Mouse (Mus musculus): ENCODE data around the gene Tldc2.

The Tldc2 gene

DNA sequence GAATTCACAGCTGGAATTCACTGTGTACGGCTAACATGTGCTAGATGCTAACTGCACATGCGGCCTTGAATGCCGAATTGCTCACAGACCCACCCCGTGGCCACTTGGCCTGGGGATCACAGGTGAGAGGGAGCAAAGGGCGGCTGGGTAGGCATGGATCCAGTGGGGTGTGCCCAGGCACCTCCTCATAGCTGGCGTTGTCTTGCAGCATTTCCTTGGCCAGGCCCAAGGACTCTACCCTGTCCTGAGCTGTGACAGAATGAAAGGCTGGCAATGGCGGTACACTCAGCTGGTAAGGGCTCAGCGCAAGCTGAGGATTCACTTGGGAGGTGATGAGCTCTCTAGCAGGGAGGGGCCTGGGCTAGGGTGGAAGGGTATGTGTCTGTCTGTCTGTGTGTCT, at the start of gene Tldc2:
TSS of gene Tldc2 (plus strand) at position 260 of the 400 bp plus-strand sequence.
- no peak for DNase-seq

DNA sequence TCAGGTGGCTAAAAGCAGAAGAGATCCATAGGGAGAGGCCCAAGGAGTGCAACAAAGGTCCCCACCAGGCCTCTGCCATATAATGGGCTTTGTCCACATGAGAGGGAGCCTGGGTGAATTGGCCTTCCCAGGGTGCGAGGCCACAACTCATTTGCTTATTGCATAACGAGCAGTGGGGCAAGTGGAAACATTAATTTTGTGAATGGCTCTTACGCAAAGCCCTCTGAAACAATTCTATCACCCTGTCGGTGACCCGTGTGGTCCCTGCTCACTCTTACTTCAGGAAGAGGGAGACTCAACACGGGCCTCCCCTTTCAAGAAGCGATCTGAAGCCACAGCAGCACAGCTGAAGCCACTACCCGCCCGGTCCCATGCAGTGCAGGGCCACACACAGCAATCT, 49.6 kb upstream of the Tldc2 start:
- DNase-seq: no peak

DNA sequence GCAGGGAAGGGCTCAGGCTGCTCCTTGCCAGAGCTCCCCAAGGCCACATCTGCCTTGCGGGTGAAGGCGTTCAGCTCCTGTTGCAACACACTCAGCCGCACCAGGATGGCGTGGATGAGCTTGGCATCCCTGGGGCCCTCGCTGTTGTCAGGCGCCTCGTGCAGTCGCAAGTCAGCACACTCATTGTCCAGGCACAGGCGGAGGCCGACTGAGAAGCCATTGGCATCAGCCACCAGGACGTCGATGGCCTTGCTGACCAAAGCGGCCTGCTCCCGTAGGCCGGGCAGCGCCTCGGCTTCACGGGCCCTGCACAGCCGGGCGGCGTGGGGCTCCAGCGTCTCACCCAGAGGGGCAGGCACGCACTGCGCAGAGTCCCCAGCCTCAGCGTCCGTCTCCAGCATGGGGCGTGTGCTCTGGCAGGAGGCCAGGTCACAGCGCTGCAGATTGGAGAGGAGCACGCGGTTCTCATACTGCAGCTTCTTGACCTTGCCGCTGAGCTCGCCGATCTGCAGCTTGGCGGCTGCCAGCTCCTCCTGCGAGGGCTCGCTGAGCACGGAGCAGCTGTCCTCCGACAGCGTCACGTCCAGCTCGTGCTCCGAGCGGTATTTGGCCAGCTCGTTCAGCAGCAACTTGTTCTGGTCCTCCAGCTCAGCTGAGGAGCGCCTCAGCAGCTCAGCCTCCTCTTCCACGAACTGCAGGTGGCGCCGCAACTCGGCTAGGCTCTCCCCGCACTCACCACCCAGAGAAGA, 46.8 kb upstream of the Tldc2 start:
- no peak for DNase-seq

DNA sequence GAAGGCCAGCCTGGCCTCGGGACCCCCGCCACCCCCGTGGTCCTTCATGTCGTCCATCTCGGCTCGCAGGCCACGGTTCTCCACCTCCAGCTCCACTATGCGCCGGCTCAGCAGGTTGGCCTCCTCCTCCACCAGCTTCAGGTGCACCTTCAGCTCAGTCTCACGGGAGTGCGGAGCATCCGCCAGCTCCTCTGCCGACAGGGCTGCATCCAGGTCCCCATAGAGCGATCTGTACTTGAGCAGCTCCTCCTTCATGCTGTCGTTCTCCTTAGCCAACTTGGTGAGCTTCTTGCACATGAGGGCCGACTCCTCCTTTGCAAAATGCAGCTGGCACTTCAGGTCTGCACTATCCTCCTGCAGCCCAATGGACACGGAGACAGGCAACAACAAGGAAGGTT, 46.2 kb upstream of the Tldc2 start:
- DNase-seq: no peak

DNA sequence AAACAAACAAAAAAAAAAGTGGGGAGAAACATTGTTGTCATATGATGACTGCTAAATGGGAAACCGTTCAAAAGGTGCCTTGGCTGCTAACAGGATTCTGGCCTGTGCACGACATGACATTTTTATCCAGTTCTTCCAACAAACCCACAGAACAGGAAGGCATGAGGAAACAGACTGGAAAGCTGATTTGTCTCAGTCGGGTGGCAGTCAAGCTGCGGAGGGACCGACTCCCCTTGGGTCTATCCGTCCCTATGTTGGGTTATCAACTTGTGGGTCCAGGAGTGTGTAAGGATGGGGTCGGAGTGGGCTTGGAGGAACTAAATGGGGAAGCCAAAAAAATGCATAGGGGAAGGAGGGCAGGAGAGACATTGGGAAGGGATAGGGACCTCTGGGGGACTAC, 45.4 kb upstream of the Tldc2 start:
- DNase-seq: no peak

DNA sequence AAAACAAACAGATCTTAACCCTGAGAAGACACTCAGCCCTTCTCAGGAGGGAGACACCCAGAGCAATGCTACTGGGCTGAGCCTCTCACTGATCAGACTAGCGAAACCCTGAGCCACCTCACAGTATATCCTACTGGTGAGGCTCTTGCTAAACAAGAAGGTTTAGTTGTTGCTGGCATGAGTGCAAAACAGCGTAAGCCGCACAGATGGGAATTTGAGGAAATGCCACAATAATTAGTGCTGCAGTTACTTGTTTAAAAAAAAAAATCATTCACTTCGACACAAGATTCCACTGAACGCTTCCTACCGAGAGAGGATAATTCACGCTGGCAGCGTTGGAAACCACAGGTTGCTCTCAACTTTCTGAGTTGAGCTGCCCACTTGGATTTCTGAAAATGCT, 43.3 kb upstream of the Tldc2 start:
- no peak for DNase-seq

DNA sequence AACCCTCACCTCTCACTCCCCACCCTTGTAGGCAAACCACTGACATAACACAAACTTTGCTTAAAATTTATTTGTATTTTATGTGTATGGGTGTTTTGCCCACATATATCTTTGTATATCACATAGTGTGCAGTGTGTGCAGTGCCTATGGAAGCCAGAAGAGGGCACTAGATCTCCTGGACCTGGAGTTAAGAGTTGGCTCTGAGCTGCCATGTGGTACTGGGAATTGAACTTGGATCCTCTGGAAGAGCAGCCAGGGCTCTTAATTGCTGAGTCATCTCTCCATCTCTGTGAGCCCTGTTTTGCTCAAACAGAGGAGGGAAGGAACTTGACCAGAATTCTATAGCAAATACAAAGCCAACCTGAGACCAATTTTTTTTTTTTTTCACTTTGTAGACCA, 42.9 kb upstream of the Tldc2 start:
- DNase-seq: no peak

DNA sequence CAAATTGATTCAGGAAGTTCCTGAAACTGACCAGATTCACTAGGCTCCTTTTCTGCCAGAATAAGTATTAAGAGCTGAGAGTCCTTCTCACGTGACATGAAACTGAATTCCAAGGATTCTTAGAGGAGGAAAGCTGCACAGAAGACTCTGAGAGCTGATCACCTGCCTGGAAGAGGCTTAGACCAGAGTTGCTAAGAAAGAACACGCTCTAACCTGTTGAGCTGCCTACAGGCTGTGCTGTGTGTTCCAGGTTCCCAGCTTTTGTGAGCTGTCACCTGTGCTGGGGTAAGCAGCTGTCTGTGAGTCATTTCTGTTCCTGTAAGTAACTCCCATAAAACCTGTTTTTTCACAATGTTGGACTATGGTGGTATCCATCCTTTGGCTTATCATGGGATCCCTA, 40.9 kb upstream of the Tldc2 start:
- DNase-seq: no peak

DNA sequence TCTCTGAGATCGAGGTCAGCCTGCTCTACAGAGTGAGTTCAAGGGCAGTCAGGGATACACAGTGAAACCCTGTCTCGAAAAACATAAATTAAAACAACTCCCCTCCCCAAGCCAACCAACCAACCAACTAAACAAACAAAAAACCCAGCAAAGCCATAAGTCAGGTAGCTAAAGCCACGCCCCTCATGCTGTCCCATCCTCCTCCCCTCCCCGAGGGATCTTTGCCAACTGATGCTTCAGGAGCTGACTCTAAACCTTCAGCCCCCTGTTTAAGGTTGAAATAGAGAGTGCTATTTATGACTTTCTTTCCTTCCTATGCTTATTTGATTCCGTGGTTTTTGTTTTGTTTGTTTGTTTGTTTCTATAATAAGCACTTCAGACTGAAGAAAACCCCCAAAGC, 39.9 kb upstream of the Tldc2 start:
- DNase-seq: no peak

DNA sequence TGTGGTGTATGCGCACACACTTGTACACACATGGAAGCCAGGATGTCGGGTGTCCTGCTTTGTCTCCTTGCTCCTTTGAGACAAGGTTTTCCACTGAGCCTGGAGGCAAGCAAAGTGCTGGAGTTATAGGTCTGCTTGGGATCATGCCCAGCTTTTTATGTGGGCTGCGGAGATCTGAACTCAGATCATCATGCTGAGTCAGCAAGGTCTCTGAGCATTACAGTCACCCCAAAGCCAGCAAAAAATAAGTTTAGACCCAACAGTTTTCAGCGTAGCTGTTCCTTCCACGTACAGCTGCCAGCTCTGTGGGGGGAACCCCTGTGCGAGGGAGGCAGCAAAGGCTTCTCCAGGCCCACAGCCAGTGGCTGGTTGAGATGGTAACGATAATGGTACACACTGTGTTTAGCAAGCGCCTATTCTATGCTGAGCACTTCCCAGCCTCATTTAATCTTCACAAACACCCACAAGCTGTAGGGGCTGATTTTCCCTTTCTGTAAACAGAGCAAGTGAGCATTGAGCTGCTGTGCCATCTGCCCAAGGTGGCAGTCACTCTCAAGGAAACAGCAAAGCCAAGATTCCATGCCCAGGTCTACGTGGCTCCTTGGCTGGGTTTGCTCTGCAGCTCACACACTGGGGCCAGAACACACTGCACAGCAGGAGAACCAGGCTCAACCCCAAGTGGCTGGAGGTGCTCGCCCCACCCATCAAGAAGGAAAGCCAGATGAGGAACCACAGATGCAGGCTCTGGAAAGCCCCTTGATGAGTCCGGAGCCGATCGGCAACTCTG, 38.3 kb upstream of the Tldc2 start:
- DNase-seq: no peak

DNA sequence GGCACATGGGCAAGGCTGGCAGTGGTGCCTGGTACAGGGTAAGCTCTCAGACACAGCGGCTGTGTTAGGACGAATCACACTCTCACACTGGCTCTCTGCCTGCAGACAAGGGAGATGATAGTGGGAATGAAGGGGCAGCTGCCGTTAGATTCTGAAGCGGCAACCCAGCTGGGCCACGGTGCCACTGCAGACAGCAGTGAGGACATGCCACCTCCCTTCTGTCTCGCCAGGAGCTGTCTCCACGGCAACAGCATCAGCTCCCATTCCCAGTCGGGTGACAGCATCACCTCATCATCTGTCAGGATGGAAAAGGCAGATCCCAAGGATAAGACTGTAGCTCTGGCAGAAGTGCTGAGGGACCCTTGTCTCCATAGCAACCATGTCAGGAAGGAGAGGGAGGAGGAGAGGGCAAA, 37.0 kb upstream of the Tldc2 start:
- DNase-seq: no peak

DNA sequence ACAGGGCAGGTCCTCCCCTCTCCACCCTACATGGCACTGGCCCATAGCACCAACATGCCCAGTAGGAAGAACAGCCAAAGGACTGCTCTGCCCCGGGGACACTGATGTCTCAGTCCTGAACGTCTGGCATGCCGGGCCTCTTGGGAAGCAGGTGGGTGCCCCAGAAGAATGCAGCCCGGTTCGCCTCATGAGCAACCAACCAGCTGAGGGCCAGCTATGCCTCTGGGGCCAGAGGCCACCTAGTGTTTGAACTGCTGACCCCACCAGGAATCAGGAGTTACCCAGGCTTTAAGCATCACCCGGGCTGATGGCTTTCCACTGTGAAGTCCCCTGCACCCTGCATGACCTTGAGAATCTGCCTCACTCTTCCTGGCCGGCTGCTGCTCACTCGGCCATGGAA, 34.4 kb upstream of the Tldc2 start:
- DNase-seq: no peak

DNA sequence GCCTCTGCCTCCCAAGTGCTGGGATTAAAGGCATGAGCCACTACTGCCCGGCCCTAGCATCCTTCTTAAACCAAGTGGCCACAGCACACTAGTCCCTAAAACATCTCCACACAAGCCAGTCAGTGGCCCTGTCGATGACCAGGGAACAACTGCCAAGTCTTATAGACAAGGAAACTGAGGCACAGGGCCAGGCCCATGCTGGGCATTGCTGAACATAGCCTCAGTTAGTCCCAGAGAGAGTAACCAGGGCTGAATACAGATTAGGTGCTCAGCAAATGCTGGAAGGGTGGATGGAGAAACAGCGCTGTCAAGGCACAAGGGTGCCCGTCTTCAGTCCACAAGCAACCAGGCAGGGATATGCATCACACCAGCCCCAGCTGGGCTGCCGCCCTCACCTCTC, 33.7 kb upstream of the Tldc2 start:
- no peak for DNase-seq

DNA sequence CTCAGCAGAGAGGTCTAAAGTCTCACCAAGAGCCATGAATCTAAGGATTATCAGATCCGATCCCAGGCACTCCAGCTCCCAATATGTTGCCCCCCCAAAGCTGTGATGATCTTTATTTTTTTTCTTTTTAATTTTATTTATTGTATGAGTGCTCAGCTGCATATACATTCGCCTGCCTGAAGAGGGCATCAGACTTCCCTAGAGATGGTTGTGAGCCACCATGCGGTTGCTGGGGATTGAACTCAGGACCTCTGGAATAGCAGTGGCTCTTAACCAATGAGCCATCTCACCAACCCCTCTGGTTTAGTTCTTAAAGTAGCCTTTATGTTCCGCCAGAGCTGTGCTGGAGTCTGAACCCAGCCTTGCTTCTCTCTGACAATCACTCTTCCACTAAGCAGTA, 33.1 kb upstream of the Tldc2 start:
- DNase-seq: no peak

DNA sequence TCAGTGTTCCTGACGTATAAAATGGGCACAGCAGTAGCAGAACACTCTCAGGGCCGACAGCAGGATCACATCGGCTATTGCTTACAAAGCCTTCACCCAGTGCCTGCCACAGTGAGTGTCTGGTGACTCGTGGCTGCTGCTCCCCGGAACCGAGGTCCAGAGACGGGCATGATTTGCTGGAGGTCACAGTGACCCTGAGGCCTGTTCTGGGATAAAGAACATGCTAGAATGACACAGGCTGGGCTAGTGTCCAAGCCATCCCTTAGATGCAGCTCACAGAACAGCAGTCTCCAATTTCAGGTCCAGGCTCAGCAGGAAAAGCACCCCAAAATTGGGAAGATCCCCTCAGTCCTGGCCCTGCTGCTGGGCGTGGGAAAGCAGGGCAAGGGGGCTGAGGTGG, 32.6 kb upstream of the Tldc2 start:
- DNase-seq: no peak

DNA sequence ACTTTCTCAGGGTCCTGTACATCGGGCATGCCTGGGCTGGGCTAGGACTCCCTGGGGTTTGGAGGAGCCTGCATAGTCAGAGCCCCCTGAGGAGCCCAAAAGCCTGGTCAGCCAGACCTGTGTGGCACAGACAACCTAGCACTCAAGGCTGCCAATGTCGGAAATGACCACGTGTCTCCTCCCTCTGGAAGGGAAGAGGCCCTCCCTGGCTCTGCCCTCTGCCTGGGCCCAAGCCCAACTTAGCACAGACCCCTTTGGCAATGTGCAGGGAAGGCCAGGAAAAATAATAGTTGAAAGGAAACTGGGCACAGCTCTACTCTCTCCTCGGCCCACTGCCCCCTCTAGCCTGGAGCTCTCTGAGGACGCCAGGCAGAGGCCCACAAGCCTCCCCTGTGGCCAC, 32.0 kb upstream of the Tldc2 start:
- DNase-seq: no peak

DNA sequence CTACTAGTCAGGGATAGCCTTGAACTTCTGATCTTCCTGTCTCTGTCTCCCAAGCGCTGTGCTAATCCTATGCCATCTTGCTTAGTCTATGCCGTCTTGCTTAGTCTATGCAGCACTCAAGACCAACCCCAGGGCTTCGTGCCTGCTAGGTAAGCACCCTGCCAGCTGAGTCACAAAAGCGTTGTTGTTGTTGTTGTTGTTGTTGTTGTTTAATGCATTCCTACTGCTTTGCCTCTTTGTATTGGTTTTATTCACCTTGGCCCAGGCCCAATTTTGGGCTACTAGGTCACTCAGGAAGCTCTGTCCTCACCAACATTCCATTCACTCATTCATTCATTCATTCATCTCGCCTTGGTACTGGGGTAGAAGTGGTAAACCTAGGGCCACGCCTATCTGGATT, 31.1 kb upstream of the Tldc2 start:
- no peak for DNase-seq

DNA sequence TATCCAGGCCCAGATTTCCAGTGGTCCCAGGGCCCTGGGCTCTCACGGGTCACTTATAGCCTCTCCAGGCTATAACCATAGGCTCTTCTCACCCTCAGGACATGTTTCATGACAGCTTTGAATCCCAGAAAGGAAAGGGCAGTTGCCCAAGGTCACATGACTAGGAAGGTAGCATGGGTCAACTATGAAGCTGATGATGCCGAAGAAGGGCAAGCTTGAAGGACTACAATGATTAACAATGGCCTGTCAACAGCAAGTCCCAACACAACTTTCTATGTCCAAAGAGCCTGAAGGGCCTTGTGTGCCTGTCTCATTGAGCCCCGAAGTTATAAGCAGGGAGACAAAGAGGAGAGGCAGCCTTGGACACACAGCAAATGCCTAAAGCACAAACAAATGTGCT, 29.7 kb upstream of the Tldc2 start:
- DNase-seq: no peak

DNA sequence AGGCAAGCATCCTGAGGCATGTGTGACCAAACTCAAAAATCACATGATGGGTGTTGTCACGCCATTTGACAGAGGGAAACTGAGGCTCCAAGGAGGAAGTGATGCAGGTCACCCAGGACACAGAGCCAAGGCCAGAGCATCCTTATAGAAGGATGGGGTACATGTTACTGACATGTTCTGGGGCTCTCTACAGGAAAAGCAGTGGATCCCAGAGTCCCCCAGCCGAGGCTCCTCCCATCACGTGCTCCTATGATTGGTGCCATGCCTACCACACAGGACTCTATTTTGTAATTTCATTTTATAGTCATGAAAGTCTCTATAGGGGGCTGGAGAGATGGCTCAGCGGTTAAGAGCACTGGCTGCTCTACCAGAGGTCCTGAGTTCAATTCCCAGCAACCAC, 29.1 kb upstream of the Tldc2 start:
- no peak for DNase-seq

DNA sequence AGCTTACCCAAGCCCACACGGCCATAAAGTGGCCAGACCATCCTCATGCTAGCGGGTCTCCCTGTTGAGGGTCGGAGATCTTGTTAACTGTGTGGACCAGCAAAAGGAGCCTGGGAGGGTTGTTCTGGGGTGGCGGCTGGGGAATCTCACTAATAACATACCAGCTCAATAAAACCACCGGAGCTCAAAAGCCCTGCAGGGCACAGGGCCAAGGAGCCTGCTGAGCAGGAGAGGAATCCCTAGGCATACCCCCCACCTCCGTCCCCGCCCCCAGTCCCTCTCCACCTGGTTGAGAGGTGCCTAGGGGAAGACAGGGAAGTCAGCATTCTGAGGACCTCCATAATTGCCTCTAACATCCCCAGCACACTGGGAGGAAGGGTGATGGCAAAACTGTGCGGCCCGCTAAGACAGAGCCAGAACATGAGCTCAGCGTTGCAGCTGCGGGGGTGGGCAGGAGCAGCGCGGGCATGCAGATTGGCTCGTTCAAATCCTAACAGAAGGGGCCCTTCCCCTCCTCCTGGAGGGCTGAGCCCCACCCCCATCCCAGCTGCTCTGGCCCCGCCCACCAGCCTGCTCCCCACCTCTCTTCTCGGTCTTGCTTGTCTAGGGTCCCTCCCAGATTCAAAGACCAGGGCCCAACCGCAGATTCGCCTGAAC, 28.4 kb upstream of the Tldc2 start:
- peak; percentile 67 for DNase-seq

DNA sequence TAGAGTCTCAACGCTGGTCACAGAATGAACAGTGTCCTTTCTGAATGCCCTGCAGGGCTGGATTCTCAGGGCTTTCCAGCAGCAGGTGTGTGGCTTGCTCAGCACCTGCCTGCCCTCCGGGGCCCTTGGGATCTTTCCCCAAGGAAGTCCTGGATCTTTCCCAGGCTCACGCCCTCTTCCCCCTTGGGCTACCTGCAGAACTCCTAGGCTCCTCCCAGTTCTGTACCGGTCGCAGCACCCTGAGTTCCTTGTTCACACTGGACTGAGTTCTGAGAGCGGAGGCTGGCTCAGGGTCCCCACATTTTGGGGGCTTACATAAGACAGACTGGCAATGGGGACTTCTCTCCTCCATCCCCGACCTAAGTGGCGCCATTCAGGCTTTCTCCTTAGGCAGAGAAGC, 27.7 kb upstream of the Tldc2 start:
- DNase-seq: no peak

DNA sequence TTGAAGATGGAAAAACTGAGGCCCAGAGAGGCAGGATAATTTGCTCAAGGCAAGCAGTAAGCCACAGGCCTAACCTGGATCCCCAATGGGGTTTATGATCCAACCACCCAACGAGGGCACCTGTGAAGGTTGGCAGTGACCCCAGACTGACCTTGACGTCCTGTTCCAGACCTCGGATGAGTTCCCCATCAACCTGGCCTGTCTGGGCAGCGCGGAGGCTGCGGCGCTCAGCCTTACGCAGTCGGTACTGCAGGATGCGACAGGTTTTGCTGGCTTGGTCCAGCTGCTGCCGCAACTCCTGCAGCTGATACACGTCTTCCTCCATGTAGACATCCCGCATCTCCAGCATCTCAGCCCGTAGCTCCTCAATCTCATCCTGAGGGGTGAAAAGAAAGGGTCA, 26.8 kb upstream of the Tldc2 start:
- no peak for DNase-seq

DNA sequence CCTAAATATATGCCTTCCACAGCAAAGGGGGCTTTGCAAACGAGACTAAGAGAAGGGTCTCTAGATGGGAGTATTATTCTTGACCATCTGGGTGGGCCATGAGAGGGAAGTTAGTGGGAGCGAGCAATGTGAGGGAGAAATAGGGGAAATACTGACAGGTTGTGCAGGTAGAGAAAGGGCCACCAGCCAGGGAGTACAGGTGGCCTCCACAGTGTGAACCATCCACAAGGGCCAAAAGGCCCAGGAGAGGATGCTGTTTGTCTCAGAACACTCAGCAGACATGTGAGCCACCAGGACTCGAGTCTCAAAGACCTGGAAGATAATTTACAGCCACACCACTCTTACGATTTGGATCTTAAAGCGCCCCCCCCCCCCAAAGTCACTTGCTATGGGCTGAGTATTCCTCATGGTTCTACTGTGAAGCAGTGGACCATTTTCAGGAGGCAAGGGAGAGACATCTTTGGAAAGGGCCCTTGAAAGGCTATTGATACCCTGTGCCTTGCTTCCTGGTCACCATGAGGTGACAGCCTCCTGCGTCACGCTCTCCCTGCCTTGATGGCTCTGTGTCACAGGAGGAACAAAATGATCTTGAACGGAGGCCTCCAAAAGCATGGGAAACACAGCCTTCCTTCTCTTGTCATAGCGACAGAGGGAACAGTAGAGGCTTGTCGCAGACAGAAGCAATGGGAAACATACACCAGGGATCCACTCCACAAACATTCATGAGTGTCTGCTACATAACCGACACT, 26.1 kb upstream of the Tldc2 start:
- DNase-seq: peak; percentile 76

Data from cerebellum, adult 8-10 months (tissue).